7 mouse cellular contexts compared by ENCODE assay signal in genomic region chr5:136919546-136920301, GRCm38 (mm10). TPM values are rescaled to one million over a fixed set of nuclear protein-coding genes. Genes with fewer than 3 reads are reported as not detected.
DNase-seq lines count a peak whose midpoint lies in the region; ATAC-seq and TF ChIP-seq lines count a peak whose summit lies in the region.

No protein-coding gene starts in this region.

- H3K4me2 ChIP-seq in lung, embryonic 14.5 days: peak overlapping the region; percentile 91
- peak overlapping the region; percentile 72 for H3K4me2 ChIP-seq in forebrain, embryonic 15.5 days (replicated peaks)
- peak overlapping the region; percentile 90 for H3K4me2 ChIP-seq in liver, embryonic 15.5 days

- H3K4me1 ChIP-seq in lung, embryonic 14.5 days (ENCODE audit: insufficient read depth): no peaks in the 10 kb centered on the region
- peaks cover 6% of the 10 kb centered on the region for H3K4me1 ChIP-seq in forebrain, embryonic 15.5 days
- H3K4me1 ChIP-seq in liver, embryonic 15.5 days (replicated peaks): peaks cover 22% of the 10 kb centered on the region

- H3K27ac ChIP-seq in lung, embryonic 14.5 days (ENCODE audit: low read depth): no peak overlapping the region
- H3K27ac ChIP-seq in forebrain, embryonic 15.5 days (replicated peaks): no peak overlapping the region
- H3K27ac ChIP-seq in liver, embryonic 15.5 days (replicated peaks): no peak overlapping the region

- TF ChIP-seq POLR2A in brain, embryonic 14.5 days (IDR thresholded peaks at IDR 0.05; ENCODE audit: borderline replicate concordance, extremely low read depth, insufficient read depth, insufficient read length, poor library complexity, severe bottlenecking): no peak

- 15% methylated on average over 18 of the region's 18 CpGs for WGBS in lung, embryonic 14.5 days
- 18% methylated on average over 17 of the region's 18 CpGs for WGBS in forebrain, embryonic 15.5 days
- WGBS in liver, embryonic 15.5 days (ENCODE audit: insufficient replicate concordance): 17% methylated on average over 18 of the region's 18 CpGs

- DNase-seq in lung, embryonic 14.5 days: no peak
- DNase-seq in lung, postnatal 14 days: no peak
- peak; percentile 9 for DNase-seq in brain, embryonic 14.5 days (ENCODE audit: low read depth)
- DNase-seq in thymus, postnatal 25 days: peak; percentile 16
- no peak for DNase-seq in layer of hippocampus, postnatal 25 days (ENCODE audit: extremely low spot score in 1 of 2, low spot score in 1 of 2)

- TF ChIP-seq CTCF in lung, embryonic 14.5 days (IDR thresholded peaks at IDR 0.05; ENCODE audit: low read depth): no peak
- no peak for TF ChIP-seq CTCF in brain, embryonic 14.5 days (IDR thresholded peaks at IDR 0.05; ENCODE audit: borderline replicate concordance, extremely low read depth, insufficient read depth, insufficient read length)

- peak overlapping the region; percentile 53 for H3K4me3 ChIP-seq in lung, embryonic 14.5 days (ENCODE audit: low read depth, low read length)
- peak overlapping the region; percentile 70 for H3K4me3 ChIP-seq in forebrain, embryonic 15.5 days
- peak overlapping the region; percentile 62 for H3K4me3 ChIP-seq in liver, embryonic 15.5 days (replicated peaks)

- H3K9ac ChIP-seq in lung, embryonic 14.5 days: peak overlapping the region; percentile 69
- peak overlapping the region; percentile 66 for H3K9ac ChIP-seq in forebrain, embryonic 15.5 days (replicated peaks)
- peak overlapping the region; percentile 50 for H3K9ac ChIP-seq in liver, embryonic 15.5 days

- H3K27me3 ChIP-seq in lung, embryonic 14.5 days (ENCODE audit: insufficient read depth, low read length): no peaks in the 10 kb centered on the region
- H3K27me3 ChIP-seq in forebrain, embryonic 15.5 days: no peaks in the 10 kb centered on the region
- no peaks in the 10 kb centered on the region for H3K27me3 ChIP-seq in liver, embryonic 15.5 days

- H3K36me3 ChIP-seq in lung, embryonic 14.5 days (ENCODE audit: insufficient read depth): no peaks in the 10 kb centered on the region
- H3K36me3 ChIP-seq in forebrain, embryonic 15.5 days: no peaks in the 10 kb centered on the region
- H3K36me3 ChIP-seq in liver, embryonic 15.5 days (replicated peaks): no peaks in the 10 kb centered on the region

- no peaks in the 10 kb centered on the region for H3K9me3 ChIP-seq in lung, embryonic 14.5 days (ENCODE audit: low read depth, low read length)
- no peaks in the 10 kb centered on the region for H3K9me3 ChIP-seq in forebrain, embryonic 15.5 days
- H3K9me3 ChIP-seq in liver, embryonic 15.5 days (replicated peaks): no peaks in the 10 kb centered on the region

- peak; percentile 39; the same call in 1 of the 2 replicates for ATAC-seq in lung, embryonic 14.5 days (ENCODE audit: insufficient read depth)
- peak; percentile 12; the same call in 1 of the 2 replicates for ATAC-seq in forebrain, embryonic 15.5 days (replicated peaks)
- peak; percentile 29; the same call in 1 of the 2 replicates for ATAC-seq in liver, embryonic 15.5 days (ENCODE audit: insufficient read depth)

RNA-seq across cellular contexts. Expression of gene Ift22, which starts 11.8 kb away (rescaled TPM):
- 72.2 and 78.1 TPM in 2 replicates for polyA plus RNA-seq in lung, embryonic 14.5 days (2014; fragmentation: Nextera tagmentation; extraction: Ambion mirVana)
- 56.2 and 58.2 TPM in 2 replicates for polyA plus RNA-seq in brain, embryonic 14.5 days (2012; rRNA removed)
- polyA plus RNA-seq in forebrain, embryonic 15.5 days (2015; fragmentation: Nextera tagmentation; extraction: Ambion mirVana): 116 and 124 TPM in 2 replicates
- polyA plus RNA-seq in liver, embryonic 15.5 days (2015; fragmentation: Nextera tagmentation; extraction: Ambion mirVana): 7.5 and 9.0 TPM in 2 replicates
- total RNA-seq in layer of hippocampus, postnatal 25 days (2021): 10 to 100 TPM; 82.1 to 84.3 TPM

RNA-seq across cellular contexts. Expression of gene Fis1, which starts 33.4 kb away (rescaled TPM):
- polyA plus RNA-seq in lung, embryonic 14.5 days (2014; fragmentation: Nextera tagmentation; extraction: Ambion mirVana): 306 and 314 TPM in 2 replicates
- 316 and 348 TPM in 2 replicates for polyA plus RNA-seq in brain, embryonic 14.5 days (2012; rRNA removed)
- polyA plus RNA-seq in forebrain, embryonic 15.5 days (2015; fragmentation: Nextera tagmentation; extraction: Ambion mirVana): 336 and 351 TPM in 2 replicates
- polyA plus RNA-seq in liver, embryonic 15.5 days (2015; fragmentation: Nextera tagmentation; extraction: Ambion mirVana): 190 and 201 TPM in 2 replicates
- 100 to 1,000 TPM; 226 to 262 TPM for total RNA-seq in layer of hippocampus, postnatal 25 days (2021)

RNA-seq across cellular contexts. Expression of gene Col26a1, which starts 36.7 kb away (rescaled TPM):
- polyA plus RNA-seq in lung, embryonic 14.5 days (2014; fragmentation: Nextera tagmentation; extraction: Ambion mirVana): 9.0 and 11.7 TPM in 2 replicates
- polyA plus RNA-seq in brain, embryonic 14.5 days (2012; rRNA removed): 38.2 and 52.4 TPM in 2 replicates
- polyA plus RNA-seq in forebrain, embryonic 15.5 days (2015; fragmentation: Nextera tagmentation; extraction: Ambion mirVana): 14.8 and 15.3 TPM in 2 replicates
- polyA plus RNA-seq in liver, embryonic 15.5 days (2015; fragmentation: Nextera tagmentation; extraction: Ambion mirVana): 0.85 and 0.93 TPM in 2 replicates
- 1 to 10 TPM; 3.5 to 4.7 TPM for total RNA-seq in layer of hippocampus, postnatal 25 days (2021)

RNA-seq across cellular contexts. Expression of gene Cldn15, which starts 46.7 kb away (rescaled TPM):
- 5.3 and 5.7 TPM in 2 replicates for polyA plus RNA-seq in lung, embryonic 14.5 days (2014; fragmentation: Nextera tagmentation; extraction: Ambion mirVana)
- 0.53 and 0.63 TPM in 2 replicates for polyA plus RNA-seq in brain, embryonic 14.5 days (2012; rRNA removed)
- 0.10 and 0.28 TPM in 2 replicates for polyA plus RNA-seq in forebrain, embryonic 15.5 days (2015; fragmentation: Nextera tagmentation; extraction: Ambion mirVana)
- 5.9 and 8.1 TPM in 2 replicates for polyA plus RNA-seq in liver, embryonic 15.5 days (2015; fragmentation: Nextera tagmentation; extraction: Ambion mirVana)
- under 1 TPM; 0.15 to 0.26 TPM for total RNA-seq in layer of hippocampus, postnatal 25 days (2021)

Comparison
In these comparisons a context has a peak if more than half of its experiments do, and no peak if none do; other contexts are left out.
1. DNase-seq: peak in brain, embryonic 14.5 days (single experiment) and thymus, postnatal 25 days (single experiment); none in lung, embryonic 14.5 days (single experiment), lung, postnatal 14 days (single experiment) and layer of hippocampus, postnatal 25 days (0 of 2).
2. Peak in every context shown above with its lines, with median percentiles within 50 percentile points of each other: ATAC-seq, H3K4me2 ChIP-seq, H3K4me3 ChIP-seq and H3K9ac ChIP-seq.